Mouse (Mus musculus) spleen, adult 12 weeks (tissue): ENCODE results near the gene Aspdh.

Experiments
- DNase-seq: peaks from one replicate; pipeline ENCODE4 v3.0.0; 2022; ENCODE audit warnings: low spot score

The Aspdh gene

DNA sequence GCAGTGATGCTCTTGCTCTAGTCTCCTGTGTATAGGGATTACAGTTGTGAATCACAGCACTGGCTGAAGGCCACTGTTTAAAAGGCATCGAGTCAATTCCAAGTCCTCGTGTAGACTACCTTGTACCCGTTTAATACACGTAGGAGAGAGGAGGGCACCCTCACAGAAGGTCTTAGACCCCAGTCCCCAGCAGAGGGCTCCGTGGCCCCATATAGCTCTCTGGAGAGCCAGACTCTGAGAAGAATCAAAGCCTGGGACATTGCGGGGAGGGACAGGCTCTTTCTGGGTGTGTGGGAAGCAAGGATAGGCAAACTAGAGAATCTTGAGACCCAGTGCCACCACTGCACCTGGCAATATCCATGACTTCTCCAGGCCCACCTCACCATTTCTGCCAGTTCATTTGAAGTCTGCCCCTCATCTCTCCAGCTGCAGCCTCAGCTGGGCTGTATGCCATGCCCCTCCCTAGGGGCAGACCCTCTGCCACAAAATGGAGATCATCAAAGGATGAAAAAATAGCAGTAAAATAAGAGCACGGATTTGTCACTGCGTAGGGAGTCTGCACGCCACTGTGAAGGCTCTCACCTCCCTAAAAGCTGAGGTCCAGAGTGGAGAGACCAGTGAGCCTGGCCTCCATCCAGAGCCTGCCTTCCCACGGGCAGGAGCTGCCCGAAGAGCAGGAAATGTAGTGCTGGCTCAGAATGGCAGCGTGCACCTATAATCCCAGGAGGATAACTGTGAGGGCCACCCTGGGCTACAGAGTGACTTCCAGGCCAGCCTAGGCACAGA, 18.9 kb upstream of the Aspdh start:
- DNase-seq, result no peak

DNA sequence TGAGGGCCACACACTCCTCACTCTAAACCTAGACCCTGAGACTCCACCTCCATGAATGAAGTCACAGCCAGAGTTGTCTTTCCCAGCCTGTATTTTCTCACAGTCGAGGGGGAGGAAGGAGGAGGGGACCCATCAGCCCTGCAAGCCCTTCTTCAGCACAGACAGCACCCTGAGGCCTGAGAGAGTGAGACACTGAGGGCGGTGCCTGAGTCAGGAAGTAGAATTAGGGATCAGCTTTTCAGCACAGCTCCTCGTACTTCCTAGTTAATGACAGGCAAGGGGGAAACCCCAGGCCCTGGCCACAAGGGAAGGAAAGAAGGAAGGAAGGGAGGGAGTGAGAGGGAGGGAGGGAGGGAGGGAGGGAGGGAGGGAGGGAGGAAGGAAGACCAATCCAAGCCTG, 11.9 kb upstream of the Aspdh start:
- DNase-seq, result no peak

DNA sequence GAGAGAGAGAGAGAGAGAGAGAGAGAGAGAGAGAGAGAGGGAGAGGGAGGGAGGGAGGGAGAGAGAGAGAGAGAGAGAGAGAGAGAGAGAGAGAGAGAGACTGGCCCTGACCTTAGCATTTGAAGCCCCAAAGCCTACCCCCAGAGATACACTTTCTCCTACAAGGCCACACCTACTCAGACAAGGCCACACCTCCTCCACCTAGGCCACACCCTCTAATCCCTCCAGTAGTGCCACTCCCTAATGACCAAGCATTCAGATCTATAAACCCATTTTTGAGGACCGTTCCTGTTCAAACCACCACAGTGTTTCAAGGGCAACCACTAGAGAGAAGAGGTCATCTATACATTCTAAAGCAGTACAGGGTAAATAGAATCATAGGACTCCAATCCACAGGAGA, 8.9 kb upstream of the Aspdh start:
- no peak for DNase-seq

DNA sequence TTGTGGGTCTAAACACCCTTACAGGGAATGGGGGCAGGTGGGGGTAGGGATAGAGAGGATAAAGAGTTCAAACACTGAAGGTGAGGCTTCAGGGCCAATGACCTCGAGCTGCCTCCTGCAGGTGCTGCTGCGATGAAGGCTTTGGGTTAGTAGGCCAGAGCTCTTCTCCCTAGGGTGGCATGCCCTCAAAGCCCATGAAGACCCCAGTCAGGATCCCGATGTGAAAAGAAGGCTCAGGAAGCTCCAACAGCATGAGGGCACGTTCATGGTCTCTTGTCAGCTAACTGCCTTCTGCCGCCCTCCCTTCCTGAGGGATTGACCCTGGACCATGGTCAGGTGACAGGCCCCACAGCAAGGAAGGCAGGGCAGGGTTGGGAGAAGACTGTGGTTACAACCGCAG, 5.1 kb upstream of the Aspdh start:
- DNase-seq, result no peak

DNA sequence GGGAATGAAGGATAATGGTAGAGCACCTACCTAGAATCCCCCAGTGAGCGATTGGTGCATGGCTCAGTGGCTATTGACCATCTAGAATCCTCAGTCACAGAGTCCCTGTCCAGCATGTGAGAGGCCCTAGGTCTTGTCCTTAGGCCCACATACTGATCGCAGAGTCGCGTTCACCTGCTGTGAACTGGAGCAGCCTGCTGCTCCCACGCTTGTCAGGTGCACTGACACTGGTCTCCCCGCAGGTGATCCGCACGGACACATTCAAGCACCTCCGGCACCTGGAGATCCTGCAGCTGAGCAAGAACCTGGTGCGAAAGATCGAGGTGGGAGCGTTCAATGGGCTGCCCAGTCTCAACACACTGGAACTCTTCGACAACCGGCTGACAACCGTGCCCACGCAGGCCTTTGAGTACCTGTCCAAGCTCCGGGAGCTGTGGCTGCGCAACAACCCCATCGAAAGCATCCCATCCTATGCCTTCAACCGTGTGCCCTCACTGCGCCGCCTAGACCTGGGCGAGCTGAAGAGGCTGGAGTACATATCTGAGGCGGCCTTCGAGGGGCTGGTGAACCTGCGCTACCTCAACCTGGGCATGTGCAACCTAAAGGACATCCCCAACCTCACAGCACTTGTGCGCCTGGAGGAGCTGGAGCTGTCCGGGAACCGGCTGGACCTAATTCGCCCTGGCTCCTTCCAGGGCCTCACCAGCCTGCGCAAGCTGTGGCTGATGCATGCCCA, 4.3 kb upstream of the Aspdh start:
- no peak for DNase-seq

DNA sequence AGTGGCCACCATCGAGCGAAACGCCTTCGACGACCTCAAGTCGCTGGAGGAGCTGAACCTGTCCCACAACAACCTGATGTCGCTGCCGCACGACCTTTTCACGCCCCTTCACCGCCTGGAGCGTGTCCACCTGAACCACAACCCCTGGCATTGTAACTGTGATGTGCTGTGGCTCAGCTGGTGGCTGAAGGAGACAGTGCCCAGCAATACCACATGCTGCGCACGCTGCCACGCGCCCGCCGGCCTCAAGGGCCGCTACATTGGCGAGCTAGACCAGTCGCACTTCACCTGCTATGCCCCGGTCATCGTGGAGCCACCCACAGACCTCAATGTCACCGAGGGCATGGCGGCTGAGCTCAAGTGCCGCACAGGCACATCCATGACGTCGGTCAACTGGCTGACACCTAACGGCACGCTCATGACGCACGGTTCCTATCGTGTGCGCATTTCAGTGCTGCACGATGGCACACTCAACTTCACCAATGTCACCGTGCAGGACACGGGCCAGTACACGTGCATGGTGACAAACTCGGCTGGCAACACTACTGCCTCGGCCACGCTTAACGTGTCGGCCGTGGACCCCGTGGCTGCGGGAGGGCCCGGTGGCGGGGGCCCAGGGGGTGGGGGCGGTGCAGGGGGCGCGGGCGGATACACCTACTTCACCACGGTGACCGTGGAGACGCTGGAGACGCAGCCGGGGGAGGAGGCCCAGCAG, 3.5 kb upstream of the Aspdh start:
- no peak for DNase-seq

DNA sequence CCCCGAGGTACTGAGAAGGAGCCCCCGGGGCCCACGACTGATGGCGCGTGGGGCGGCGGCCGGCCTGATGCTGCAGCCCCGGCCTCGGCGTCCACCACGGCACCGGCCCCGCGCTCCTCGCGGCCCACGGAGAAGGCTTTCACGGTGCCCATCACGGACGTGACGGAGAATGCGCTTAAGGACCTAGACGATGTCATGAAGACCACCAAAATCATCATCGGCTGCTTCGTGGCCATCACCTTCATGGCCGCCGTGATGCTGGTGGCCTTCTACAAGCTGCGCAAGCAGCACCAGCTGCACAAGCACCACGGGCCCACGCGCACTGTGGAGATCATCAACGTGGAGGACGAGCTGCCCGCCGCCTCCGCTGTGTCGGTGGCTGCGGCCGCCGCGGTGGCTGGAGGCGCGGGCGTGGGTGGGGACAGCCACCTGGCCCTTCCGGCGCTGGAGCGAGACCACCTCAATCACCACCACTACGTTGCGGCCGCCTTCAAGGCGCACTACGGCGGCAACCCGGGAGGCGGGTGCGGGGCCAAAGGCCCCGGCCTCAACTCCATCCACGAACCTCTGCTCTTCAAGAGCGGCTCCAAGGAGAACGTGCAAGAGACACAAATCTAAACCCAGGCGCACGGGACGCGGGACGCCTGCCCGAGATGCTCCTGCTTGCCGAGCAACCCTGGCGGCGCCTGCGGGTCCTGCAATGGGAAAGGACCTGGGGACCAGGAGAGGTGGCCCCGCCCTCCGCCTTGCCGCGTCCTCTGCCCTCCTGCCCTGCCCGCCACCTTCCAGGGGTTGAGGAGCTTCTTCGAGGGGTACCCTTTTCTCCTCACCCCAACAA, 2.8 kb upstream of the Aspdh start:
- DNase-seq, result peak; percentile 51

DNA sequence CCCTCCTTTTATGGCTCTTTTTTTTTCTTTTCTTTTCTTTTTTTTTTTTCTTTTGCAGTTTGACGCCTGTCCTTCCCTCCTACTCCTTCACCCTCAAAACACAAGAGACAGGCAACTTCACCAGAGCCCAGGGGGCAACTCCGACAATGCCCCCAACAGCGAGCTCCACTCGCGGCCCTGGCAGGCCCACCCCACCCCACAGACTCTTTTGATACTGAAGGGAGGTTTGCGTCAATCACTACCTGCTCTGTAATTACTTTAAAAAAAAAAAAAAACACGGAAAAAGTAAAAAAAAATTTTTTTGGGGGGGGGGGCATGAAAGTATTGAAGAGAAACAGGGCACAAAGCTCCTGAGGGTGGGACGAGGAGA, 2.1 kb upstream of the Aspdh start:
- DNase-seq, result no peak

DNA sequence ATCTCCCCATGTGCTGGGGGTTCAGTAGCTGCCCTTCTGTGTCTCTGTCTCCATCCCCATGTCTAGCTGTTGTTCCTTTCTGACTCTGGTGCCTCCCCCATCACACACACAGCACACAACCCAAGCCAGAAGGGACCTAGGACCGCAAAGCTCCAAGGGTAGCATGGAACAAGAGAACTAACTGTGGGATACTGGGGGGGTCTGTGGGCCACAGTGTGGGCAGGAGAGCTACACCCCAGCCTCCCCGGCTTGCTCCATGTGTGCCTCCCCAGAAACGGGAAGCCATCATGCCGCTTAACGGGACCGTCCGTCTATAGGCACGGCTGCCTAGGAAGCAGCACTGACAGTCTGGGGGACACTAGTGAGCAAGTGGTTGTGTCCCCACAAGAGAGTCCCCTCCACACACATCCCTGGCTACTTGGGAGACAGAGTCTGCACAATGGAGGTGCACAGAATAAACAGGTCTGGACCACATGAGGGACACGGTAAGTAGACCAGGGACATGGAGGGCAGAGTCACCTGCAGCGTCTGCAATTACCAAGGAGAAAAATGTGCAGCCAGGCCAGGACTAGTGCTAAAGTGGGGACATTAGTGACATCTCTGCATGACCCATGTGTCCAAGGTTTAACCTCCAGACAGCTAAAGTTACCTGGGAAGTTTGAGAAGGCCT, 1.5 kb upstream of the Aspdh start:
- no peak for DNase-seq

DNA sequence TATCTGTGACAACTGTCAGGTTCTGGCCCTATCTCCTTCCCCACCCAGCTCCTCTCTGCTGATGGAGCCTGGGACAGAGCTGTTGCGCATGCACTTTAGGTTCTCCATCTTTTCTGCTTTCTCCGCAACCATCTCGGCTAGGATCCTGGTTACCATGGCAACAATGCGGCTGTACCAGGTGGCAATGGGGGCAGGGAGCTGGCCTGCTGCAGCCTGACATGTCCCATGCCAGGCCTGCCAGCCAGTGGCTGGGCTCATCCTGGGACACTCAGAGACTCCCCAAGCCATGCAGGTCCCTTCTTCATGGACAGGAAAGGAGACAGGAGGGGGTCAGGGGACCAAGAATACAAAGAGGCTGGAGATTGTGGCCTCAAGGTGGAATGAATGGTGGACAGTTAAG, 680 bp upstream of the Aspdh start:
- no peak for DNase-seq

DNA sequence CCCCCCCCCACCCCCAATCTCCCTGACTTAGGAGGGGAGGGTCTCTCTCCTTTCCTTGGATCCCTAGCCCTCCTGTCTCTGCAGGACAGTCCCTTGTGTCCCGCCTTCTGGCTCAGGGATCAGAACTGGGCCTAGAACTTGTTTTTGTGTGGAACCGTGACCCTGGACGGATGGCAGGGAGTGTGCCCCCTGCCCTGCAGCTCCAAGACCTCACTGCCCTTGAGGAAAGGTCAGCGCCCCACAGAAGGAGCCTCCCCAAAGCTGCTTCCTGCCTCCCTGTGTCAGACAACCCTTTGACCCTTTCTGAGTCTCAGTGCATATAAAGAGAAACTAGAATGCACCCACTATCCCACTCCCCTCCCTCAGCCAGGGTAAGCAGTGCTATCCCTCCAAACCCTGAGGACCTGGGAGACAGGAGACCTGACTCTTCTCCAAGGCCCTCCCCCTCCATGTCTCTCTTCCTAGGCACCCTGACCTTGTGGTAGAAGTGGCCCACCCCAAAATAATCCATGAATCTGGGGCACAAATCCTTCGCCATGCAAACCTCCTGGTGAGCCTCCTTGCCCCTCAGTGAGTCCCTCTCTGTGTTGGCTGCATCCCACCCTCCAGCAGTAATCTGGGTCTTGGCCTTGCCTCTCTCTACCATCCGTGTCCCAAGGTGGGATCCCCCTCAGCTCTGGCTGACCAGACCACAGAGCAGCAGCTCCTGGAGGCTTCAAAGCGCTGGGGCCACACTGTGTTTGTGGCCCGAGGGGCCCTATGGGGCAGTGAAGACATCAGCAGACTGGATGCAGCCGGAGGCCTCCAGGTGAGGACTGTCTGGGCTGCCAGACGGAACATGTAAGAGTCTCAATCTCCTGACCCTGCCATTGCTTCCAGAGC, 1.1 kb downstream of the Aspdh start:
- no peak for DNase-seq

DNA sequence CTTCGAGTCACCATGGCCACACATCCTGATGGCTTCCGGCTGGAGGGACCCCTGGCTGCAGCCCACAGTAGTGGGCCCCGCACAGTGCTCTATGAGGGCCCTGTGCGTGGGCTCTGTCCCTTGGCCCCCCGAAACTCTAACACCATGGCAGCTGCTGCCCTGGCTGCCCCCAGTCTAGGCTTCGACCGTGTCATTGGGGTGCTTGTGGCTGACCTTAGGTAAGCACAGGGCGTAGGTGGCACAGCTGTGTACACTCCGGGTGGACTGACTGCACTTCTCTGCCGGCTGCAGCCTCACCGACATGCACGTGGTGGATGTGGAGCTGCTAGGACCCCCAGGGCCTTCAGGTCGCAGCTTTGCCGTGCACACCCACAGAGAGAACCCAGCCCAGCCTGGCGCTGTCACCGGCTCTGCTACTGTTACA, 1.7 kb downstream of the Aspdh start:
- DNase-seq, result no peak

DNA sequence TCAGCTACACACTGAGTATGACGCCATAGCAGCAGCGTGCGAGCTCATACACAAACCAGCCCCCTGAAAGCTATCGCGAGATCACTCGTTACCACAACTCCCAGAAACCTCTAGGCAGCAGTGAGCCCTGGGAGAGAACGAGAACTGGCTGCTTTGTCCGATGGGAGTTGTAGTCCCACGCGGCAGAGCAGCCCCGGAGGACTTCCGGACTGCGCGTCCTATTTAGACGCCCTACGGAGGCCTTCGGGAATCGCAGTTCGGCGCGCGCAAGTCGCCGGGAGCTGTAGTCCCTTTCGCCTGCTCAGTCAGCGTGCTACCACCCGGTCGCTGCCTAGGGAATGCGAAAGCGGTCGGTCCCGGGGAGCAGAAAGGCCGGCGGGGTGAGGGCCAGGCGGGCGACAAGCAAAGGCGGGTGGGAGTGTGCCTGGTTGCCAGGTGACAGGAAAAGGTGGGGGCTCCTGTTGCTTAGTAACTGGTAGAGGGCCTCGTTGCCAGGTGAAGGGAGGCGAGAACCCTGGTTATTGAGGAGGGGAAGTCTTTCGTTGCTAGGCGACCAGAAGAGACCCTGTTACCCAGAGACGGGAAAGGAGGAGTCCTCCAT, 2.7 kb downstream of the Aspdh start, which contains the start of gene Josd2:
TSS of gene Josd2 (plus strand) at position 170 of the 601 bp plus-strand sequence.
- DNase-seq, result peak; percentile 86

DNA sequence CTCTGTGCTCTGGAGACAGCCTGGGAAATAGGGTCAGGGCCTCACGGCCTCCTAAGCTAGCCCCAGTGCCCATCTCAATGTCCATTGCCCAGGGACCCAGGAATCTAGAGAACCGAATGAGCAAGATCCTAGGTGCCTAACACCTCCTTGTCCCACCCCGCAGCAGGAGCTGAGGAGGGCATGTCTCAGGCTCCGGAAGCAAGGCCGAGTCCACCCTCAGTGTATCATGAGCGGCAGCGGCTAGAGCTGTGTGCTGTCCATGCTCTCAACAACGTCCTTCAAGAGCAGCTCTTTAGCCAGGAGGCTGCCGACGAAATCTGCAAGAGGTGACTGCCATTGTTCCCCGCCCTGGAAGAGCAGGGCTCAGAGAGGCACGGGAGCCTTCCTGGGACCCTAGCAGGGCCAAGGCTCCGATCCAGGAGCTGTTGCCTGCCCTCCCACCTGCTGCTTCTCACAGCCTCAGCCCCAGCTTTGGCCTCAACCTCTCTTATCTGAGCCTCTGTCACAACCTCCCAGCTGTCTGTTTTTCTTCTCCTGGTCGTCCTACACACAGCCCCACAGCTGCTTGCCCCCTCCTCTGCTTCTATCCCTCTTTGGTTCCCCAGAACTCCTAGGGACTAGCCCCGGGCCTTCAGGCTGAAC, 3.6 kb downstream of the Aspdh start:
- peak; percentile 48 for DNase-seq

DNA sequence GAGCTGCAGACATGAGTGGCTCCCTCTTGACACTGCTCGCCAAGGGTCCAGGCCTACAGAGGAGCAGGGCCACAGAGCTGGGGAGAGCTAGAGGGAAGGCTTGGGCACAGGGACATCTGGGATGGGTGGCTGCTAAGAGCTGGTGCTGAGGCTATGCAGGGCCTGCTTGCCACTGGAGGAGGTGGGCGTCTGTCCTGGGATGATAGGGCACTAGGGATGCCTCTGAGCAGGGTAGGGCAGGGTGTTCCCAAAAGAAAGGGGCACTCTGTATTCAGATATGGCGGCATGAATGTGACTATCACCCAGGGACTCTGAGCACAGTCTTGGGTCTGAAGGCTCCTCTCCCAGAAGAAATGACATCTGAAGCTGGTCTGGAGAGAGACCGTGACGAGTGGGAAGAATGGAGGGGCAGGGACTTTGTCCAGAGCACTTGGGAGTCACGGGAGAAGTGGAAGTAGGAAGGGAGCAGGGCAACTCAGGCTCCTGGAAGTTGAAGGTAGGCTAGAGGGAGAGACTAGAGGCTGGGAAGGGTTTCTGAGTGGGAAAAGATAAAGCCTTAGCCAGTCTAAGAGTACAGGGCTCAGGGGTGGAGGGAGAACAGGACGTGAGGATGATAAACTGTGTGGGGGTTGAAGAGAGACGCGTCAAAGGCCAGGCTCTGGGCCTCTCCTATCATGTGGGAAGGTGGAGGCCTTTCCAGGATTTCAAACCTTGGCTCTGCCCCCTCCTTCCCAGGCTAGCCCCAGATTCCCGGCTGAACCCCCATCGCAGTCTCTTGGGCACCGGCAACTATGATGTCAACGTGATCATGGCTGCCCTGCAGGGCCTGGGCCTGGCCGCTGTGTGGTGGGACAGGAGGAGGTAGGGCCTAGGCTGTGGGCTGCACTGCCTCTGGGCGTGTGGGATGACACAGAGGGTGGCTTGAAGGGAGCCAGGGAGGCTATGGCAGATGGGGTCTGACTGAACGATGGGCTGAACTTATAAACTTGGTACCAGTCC, 4.8 kb downstream of the Aspdh start:
- DNase-seq, result peak; percentile 67

DNA sequence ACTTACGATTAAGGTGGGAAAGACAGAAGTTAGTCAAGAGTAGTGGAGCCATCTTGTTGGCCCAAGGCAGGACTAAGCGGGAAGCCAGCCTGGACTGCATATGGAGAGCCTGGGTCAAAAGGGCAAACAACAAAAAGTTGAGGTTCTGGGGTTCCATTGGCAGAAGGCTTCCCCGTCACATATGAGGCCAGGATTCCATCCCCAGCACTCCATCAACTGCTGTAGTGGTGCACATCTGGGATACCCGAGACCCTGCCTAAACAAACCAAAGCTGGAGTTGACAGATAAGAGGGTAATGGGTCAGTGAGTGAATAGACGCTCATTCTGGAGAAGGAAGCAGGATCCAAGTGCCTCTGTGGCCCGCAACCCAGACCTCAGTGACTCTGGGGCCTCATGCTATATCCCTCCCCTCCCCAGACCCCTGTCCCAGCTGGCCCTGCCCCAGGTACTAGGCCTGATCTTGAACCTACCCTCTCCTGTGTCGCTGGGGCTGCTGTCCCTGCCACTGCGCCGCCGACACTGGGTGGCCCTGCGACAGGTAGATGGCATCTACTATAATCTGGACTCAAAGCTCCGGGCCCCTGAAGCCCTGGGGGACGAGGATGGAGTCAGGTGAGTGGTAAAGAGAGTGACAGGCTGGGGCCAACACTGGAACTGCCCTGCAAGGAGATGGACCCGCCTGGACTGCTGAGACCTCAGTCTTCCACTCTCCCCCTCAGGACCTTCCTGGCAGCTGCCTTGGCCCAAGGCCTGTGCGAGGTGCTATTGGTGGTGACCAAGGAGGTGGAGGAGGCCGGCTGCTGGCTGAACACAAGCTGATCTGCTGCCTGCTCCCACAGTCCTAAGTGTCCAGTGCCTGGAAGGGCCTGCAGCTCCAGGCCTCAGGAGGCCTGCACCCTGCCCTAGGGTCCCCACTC, 5.8 kb downstream of the Aspdh start:
- DNase-seq, result no peak

DNA sequence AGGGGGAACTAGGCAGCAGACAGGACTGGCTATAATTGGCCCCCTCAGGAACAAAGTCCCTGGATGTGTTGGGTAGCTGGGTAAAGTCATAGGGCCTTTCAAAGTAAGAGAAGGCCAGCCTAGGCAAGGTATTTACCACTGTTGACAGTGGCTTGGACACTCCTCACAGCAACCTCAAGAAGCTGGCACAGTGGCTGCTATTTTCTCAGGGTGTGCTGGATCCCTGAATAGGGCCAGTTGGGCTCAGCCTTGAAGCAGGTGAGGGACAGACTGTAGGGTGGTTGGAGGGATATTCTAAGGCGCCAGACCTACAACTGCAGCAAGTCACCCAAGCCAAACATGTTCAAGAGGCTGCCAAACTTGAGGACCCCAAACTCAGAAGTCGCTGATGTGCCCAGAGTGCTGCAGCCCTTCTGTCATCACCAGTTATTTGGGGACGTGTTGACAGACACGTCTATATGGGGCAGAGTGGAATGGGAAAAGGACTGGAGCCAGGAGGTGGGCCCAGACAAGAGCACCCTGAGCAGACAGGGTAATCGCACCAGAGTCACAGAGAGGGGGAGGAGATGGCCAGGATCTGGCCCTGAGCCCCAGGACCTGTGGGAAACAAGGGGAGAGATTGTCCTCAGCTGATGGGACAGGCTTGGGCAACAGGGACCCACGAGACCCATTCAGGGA, 6.8 kb downstream of the Aspdh start:
- DNase-seq, result no peak
